Mouse (Mus musculus): ENCODE results near the gene Scaper. TPM values are rescaled to one million over a fixed set of nuclear protein-coding genes. Genes with fewer than 3 reads are reported as not detected.

Gene Scaper
- polyA plus RNA-seq, 1 experiment from 2014 or later, result 7.1 TPM

DNA sequence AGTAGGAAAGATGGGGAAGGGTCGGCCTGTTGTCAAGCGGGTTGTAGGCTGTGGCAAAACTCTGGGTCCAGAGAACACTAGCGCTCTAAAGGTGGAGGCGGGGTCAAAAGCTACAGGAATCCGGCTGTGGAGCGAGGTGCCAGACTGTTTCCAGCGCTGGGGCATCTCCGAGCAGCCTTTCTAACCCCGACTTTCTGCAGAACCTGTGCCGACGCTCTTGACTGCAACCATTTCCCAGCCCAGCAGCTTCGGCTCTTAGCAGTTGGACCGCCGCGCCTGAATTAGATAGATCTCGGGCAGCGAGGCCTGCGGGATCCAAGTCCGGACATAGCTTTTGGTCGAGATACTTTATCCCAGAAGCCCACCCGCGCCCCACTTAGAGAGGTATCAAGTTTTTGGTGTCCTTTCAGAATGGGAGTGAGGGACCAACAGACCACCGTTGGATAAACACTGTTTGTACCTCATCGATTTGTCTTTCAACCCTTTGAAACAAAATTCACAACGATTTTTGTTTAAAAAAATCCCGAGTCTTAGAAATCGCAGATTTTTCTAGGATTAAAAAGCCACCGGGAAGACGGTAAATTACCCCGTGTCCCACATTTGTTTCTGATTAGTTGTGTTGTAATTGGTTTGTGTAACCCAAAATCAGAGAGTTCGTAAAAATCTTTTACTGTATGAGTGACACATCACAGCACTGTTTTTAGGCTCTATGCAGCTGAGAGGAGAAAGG, 398.1 kb downstream of the Scaper start:
- H3K4me3 ChIP-seq (ENCODE audit: low read depth, low read length), result no peak overlapping the region
- WGBS, result 1% methylated on average over 31 of the region's 31 CpGs
- H3K36me3 ChIP-seq (ENCODE audit: insufficient read depth, low read length), result no peaks in the 10 kb centered on the region
- no peak for ATAC-seq
- H3K27ac ChIP-seq (ENCODE audit: low read length), result no peak overlapping the region
- no peak overlapping the region for H3K9ac ChIP-seq (replicated peaks; ENCODE audit: low read depth)
- peaks cover 60% of the 10 kb centered on the region for H3K27me3 ChIP-seq (replicated peaks; ENCODE audit: insufficient read depth, low read length)
- DNase-seq (ENCODE audit: low spot score), result no peak
- H3K9me3 ChIP-seq (ENCODE audit: low read length), result no peaks in the 10 kb centered on the region
- TF ChIP-seq CTCF (IDR thresholded peaks at IDR 0.05) (no peak), EP300 (IDR thresholded peaks at IDR 0.05) (no peak)
- H3K4me2 ChIP-seq (replicated peaks; ENCODE audit: low read depth, low read length), result no peak overlapping the region
- H3K4me1 ChIP-seq (ENCODE audit: insufficient read depth, low read depth, low read length), result peaks cover 11% of the 10 kb centered on the region

DNA sequence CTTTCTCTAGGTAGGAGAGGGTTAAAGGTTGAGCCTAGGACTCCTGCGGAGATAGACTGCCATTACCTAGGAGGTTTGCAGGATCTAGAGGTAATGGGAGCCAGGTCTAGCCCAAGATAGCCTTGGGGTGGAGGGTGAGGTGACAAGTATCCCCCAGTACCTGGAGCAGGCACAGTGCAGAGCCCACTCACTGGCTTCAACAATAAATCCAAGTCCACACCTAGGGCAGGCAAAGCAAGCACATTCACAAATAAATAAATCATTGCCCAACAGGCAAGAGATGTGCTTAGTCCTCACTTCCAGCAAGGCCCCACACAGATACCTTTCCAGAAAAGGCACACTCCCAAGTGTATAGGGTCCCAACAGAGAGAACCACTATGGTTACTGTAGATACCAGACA, 398.9 kb downstream of the Scaper start:
- H3K4me3 ChIP-seq (ENCODE audit: low read depth, low read length), result no peak overlapping the region
- no peak overlapping the region for H3K4me2 ChIP-seq (replicated peaks; ENCODE audit: low read depth, low read length)
- DNase-seq (ENCODE audit: low spot score) (no peak), ATAC-seq (no peak)
- H3K4me1 ChIP-seq (ENCODE audit: insufficient read depth, low read depth, low read length), result peaks cover 7% of the 10 kb centered on the region
- H3K9ac ChIP-seq (replicated peaks; ENCODE audit: low read depth), result no peak overlapping the region
- no peaks in the 10 kb centered on the region for H3K9me3 ChIP-seq (ENCODE audit: low read length)
- no peak overlapping the region for H3K27ac ChIP-seq (ENCODE audit: low read length)
- 32% methylated on average over 1 of the region's 1 CpGs for WGBS
- H3K27me3 ChIP-seq (replicated peaks; ENCODE audit: insufficient read depth, low read length), result peaks cover 53% of the 10 kb centered on the region
- TF ChIP-seq EP300 (IDR thresholded peaks at IDR 0.05) (no peak), CTCF (IDR thresholded peaks at IDR 0.05) (no peak)
- no peaks in the 10 kb centered on the region for H3K36me3 ChIP-seq (ENCODE audit: insufficient read depth, low read length)

DNA sequence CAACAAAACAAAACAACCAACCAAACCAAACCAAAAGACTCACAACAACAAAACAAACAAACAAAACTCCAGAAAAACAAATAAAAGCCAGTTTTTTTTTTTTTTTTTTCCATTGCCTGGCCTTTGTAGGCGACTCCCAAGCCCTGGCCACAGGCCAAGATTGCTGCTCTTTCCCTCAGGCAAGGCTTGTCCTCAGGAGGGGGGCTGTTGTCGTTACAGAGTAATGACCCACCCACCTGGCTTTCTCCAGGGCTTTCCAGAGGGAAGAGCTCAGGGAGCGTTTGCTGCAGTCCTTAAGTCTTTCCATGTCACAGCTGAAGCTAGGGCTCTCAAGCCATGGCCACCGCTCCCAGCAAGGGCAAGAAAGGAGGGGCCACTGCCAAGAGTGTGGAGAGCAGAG, 399.5 kb downstream of the Scaper start, which contains the start of gene Isl2:
Isl2 (plus strand) TSS at position 296 of the 400 bp plus-strand sequence.
- Histone ChIP-seq H3K27ac (ENCODE audit: low read length) (no peak within 1 kb of the TSS), H3K4me1 (ENCODE audit: insufficient read depth, low read depth, low read length) (peaks cover 6% of the 10 kb centered on the region), H3K9ac (replicated peaks; ENCODE audit: low read depth) (no peak within 1 kb of the TSS), H3K4me2 (replicated peaks; ENCODE audit: low read depth, low read length) (no peak within 1 kb of the TSS), H3K4me3 (ENCODE audit: low read depth, low read length) (no peak within 1 kb of the TSS), H3K27me3 (replicated peaks; ENCODE audit: insufficient read depth, low read length) (peaks cover 47% of the 10 kb centered on the region), H3K9me3 (ENCODE audit: low read length) (no peaks in the 10 kb centered on the region), H3K36me3 (ENCODE audit: insufficient read depth, low read length) (no peaks in the 10 kb centered on the region)
- DNase-seq (ENCODE audit: low spot score) (no peak), ATAC-seq (no peak)
- TF ChIP-seq EP300 (IDR thresholded peaks at IDR 0.05), result no peak
- TF ChIP-seq CTCF (IDR thresholded peaks at IDR 0.05), result no peak
- WGBS, result 8% methylated on average over 4 of the region's 4 CpGs

DNA sequence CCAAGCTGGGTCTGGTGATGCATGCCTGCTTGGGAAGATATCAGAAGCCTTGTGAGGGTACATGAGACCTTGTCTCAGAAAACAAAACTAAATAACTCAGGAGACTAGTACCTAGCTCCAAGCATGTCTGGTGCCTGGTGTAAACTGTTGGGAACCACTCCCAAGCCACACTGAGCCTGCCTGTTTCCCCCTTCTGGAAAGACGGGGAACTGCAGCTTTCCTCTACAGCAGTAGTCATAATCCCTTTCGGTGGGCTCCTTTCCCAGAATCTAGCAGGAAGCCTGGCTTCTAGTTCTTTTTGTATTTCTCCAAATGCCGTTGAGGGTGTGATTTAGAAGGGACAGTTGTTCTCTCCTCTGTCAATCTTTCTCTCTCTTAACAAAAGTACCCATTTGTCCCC, 402.0 kb downstream of the Scaper start:
- ATAC-seq, result 0 out of 2 replicates have a peak, but pooled peaks have one; percentile 46
- TF ChIP-seq EP300 (IDR thresholded peaks at IDR 0.05) (no peak), CTCF (IDR thresholded peaks at IDR 0.05) (peak; percentile 87)
- DNase-seq (ENCODE audit: low spot score), result peak; percentile 70
- 16% methylated on average over 3 of the region's 3 CpGs for WGBS
- Histone ChIP-seq H3K4me1 (ENCODE audit: insufficient read depth, low read depth, low read length) (no peaks in the 10 kb centered on the region), H3K4me2 (replicated peaks; ENCODE audit: low read depth, low read length) (no peak overlapping the region), H3K4me3 (ENCODE audit: low read depth, low read length) (no peak overlapping the region), H3K9me3 (ENCODE audit: low read length) (no peaks in the 10 kb centered on the region), H3K27me3 (replicated peaks; ENCODE audit: insufficient read depth, low read length) (peaks cover 28% of the 10 kb centered on the region), H3K36me3 (ENCODE audit: insufficient read depth, low read length) (no peaks in the 10 kb centered on the region), H3K27ac (ENCODE audit: low read length) (no peak overlapping the region), H3K9ac (replicated peaks; ENCODE audit: low read depth) (no peak overlapping the region)

DNA sequence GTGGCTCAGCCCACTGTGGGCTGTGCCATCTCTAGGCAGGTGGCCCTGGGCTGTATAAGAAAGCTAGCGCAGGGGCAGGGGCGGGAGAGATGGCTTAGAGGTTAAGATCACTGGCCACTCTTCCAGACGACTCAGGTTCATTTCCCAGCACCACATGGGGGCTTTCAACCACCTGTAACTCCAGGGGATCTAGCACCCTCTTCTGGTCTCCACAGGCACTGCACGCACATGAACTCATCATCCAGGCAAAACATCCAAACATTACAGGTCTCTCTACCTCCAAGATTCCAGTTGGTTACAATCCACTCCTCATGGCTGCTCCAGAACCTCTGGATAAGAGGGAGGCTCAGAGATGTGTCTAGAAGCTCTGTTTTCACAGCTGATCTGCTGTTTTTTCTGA, 412.2 kb downstream of the Scaper start:
- no peak for ATAC-seq
- no peaks in the 10 kb centered on the region for H3K27me3 ChIP-seq (replicated peaks; ENCODE audit: insufficient read depth, low read length)
- H3K9ac ChIP-seq (replicated peaks; ENCODE audit: low read depth), result no peak overlapping the region
- H3K9me3 ChIP-seq (ENCODE audit: low read length), result no peaks in the 10 kb centered on the region
- no peaks in the 10 kb centered on the region for H3K36me3 ChIP-seq (ENCODE audit: insufficient read depth, low read length)
- no peak overlapping the region for H3K4me3 ChIP-seq (ENCODE audit: low read depth, low read length)
- H3K27ac ChIP-seq (ENCODE audit: low read length), result no peak overlapping the region
- no peaks in the 10 kb centered on the region for H3K4me1 ChIP-seq (ENCODE audit: insufficient read depth, low read depth, low read length)
- no peak for DNase-seq (ENCODE audit: low spot score)
- no peak overlapping the region for H3K4me2 ChIP-seq (replicated peaks; ENCODE audit: low read depth, low read length)
- WGBS, result 54% methylated on average over 4 of the region's 4 CpGs
- no peak for TF ChIP-seq EP300 (IDR thresholded peaks at IDR 0.05)
- peak; percentile 63 for TF ChIP-seq CTCF (IDR thresholded peaks at IDR 0.05)

DNA sequence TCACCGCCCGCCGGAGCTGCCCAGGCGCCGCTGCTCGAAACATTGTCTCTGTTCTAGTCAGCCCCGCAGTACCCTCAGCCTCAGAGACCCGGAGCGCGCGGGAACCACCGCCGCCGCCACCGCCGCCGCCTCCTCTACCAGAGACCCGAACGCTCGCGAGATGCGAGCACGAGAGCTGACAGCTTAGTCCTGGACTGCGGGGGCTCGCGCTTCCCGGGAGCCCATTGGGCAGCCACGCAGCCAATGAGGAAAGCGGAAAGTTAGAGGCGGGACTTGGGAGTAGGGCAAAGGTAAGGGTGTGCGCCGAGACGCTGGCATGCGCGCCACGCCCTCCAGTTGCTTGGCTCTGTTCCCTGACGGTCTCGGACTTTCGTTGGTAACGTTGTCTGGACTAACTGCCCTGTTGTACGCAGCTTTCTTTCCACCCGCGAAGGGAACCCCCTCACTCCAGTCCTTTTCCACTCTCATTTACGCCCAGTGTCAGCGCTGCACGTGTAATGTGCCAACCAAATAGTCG, 425.8 kb downstream of the Scaper start, which contains the start of gene Etfa:
Etfa (minus strand) TSS at position 217 of the 517 bp plus-strand sequence.
- peak within 1 kb of the TSS; percentile 85 for H3K4me3 ChIP-seq (ENCODE audit: low read depth, low read length)
- peak within 1 kb of the TSS; percentile 91 for H3K9ac ChIP-seq (replicated peaks; ENCODE audit: low read depth)
- under 1% methylated on average over 42 of the region's 47 CpGs for WGBS
- H3K27ac ChIP-seq (ENCODE audit: low read length), result peak within 1 kb of the TSS; percentile 95
- peak; percentile 99 for ATAC-seq
- peak within 1 kb of the TSS; percentile 81 for H3K4me2 ChIP-seq (replicated peaks; ENCODE audit: low read depth, low read length)
- DNase-seq (ENCODE audit: low spot score), result peak; percentile 99
- no peaks in the 10 kb centered on the region for H3K27me3 ChIP-seq (replicated peaks; ENCODE audit: insufficient read depth, low read length)
- no peaks in the 10 kb centered on the region for H3K9me3 ChIP-seq (ENCODE audit: low read length)
- peak; percentile 63 for TF ChIP-seq EP300 (IDR thresholded peaks at IDR 0.05)
- TF ChIP-seq CTCF (IDR thresholded peaks at IDR 0.05), result no peak
- no peaks in the 10 kb centered on the region for H3K36me3 ChIP-seq (ENCODE audit: insufficient read depth, low read length)
- peaks cover 3% of the 10 kb centered on the region; the same call in 1 of the 2 replicates for H3K4me1 ChIP-seq (ENCODE audit: insufficient read depth, low read depth, low read length)

Measured in lung, postnatal 0 days (tissue).